Mouse (Mus musculus): Measurements from ENCODE around the gene Snap23. TPM values are rescaled to one million over a fixed set of nuclear protein-coding genes. Genes with fewer than 3 reads are reported as not detected.

Gene Snap23
- total RNA-seq, 2 experiments from 2014 or later, result 62.0 to 63.1 TPM

Other genes with a start within 250 kb of the Snap23 start
- gene Vps39, start 214.5 kb upstream of the Snap23 start, total RNA-seq (2021), result 10 to 100 TPM; 42.9 to 56.6 TPM
- 10 to 100 TPM; 42.6 to 44.0 TPM for gene Ganc, start 163.8 kb upstream of the Snap23 start, total RNA-seq (2021)
- gene Tmem87a, start 163.6 kb upstream of the Snap23 start, total RNA-seq (2021), result 10 to 100 TPM; 37.9 to 49.9 TPM
- under 1 TPM in 1 of 2 experiments, not detected in 1; 0.61 TPM for gene Capn3, start 111.7 kb upstream of the Snap23 start, total RNA-seq (2021)
- 100 to 1,000 TPM; 103 to 117 TPM for gene Zfp106, start 3.8 kb upstream of the Snap23 start, total RNA-seq (2021)
- gene Haus2, start 41.7 kb downstream of the Snap23 start, total RNA-seq (2021), result 1 to 10 TPM; 9.0 to 9.3 TPM
- 10 to 100 TPM; 12.5 to 12.8 TPM for gene Lrrc57, start 41.8 kb downstream of the Snap23 start, total RNA-seq (2021)
- 1 to 10 TPM; 6.2 to 8.0 TPM for gene Stard9, start 61.5 kb downstream of the Snap23 start, total RNA-seq (2021)